Mouse (Mus musculus) midbrain, postnatal 0 days (tissue): ENCODE results near the gene Jpt2. TPM values are rescaled to one million over a fixed set of nuclear protein-coding genes. Genes with fewer than 3 reads are reported as not detected.

ENCODE experiments used
- ATAC-seq: fragments of 200-750 bp; cut with Nextera tagmentation; 2 replicates; pipeline ENCODE4 v1.8.0; 2017; ENCODE audit warnings: moderate number of reproducible peaks, mild to moderate bottlenecking, moderate TSS enrichment, moderate library complexity; ENCODE audit not compliant: low FRiP score
- DNase-seq: peaks from one replicate; pipeline ENCODE4 v3.0.0-alpha.2; 2015; ENCODE audit warnings: low spot score
- H3K27ac ChIP-seq: fragments of 300-500 bp; sonication (generic); 2 replicates; pipeline ENCODE4 v1.5.1; 2014; ENCODE audit warnings: low read depth, mild to moderate bottlenecking, low read length, mixed read lengths
- H3K27me3 ChIP-seq: fragments of 300-500 bp; sonication (generic); 2 replicates; pipeline ENCODE4 v1.6.1; 2014; ENCODE audit warnings: low read length, control low read depth, mixed read lengths; ENCODE audit not compliant: insufficient read depth
- H3K36me3 ChIP-seq: fragments of 300-500 bp; sonication (generic); 2 replicates; pipeline ENCODE4 v1.6.1; 2014; ENCODE audit warnings: low read length, control low read depth, mixed read lengths; ENCODE audit not compliant: insufficient read depth
- H3K4me1 ChIP-seq: fragments of 300-500 bp; sonication (generic); 2 replicates; pipeline ENCODE4 v1.6.1; 2014; ENCODE audit warnings: mild to moderate bottlenecking, control low read depth, antibody characterized with exemption, low read length, mixed read lengths; ENCODE audit not compliant: insufficient read depth
- H3K4me2 ChIP-seq: fragments of 300-500 bp; sonication (generic); 2 replicates; pipeline ENCODE4 v1.6.1; 2014; ENCODE audit warnings: low read depth, mild to moderate bottlenecking, low read length, mixed read lengths; ENCODE audit not compliant: poor library complexity, severe bottlenecking
- H3K4me3 ChIP-seq: fragments of 300-500 bp; sonication (generic); 2 replicates; pipeline ENCODE4 v1.5.1; 2014; ENCODE audit warnings: low read depth, mild to moderate bottlenecking, low read length, moderate library complexity
- H3K9ac ChIP-seq: fragments of 300-500 bp; sonication (generic); replicated peaks from 2 replicates; pipeline ENCODE4 v1.6.1; 2014; ENCODE audit warnings: mild to moderate bottlenecking, low read length, moderate library complexity, mixed read lengths; ENCODE audit not compliant: poor library complexity, severe bottlenecking
- H3K9me3 ChIP-seq: fragments of 300-500 bp; sonication (generic); 2 replicates; pipeline ENCODE4 v1.6.1; 2016; ENCODE audit warnings: low read length, control low read depth
- CTCF ChIP-seq: IDR thresholded peaks from 2 replicates; pipeline ENCODE4 v1.5.1; 2016; ENCODE audit warnings: antibody characterized with exemption, mild to moderate bottlenecking
- WGBS: fragments of 180-500 bp; shearing (Covaris S2); extraction: QIAGEN DNeasy Blood & Tissue Kit; methylation state at CpG from one replicate; pipeline ENCODE4 v1.1.7; 2014; 5-methylcytosine and 5-hydroxymethylcytosine counted together
- polyA plus RNA-seq: library from polyadenylated mRNA; unstranded; fragments of >200 nt; fragmentation: Nextera tagmentation; extraction: Ambion mirVana; gene quantifications from 2 replicates; pipeline ENCODE4 v1.2.1, GENCODE M21; 2015
- total RNA-seq: library from RNA; depleted of rRNA; stranded (reverse); fragments of >200 nt; gene quantifications from 2 replicates; pipeline ENCODE4 v1.2.3, GENCODE M21; 2014

The Jpt2 gene
- total and polyA plus RNA-seq, 2 experiments from 2014 or later = 60.7 to 66.7 TPM

DNA sequence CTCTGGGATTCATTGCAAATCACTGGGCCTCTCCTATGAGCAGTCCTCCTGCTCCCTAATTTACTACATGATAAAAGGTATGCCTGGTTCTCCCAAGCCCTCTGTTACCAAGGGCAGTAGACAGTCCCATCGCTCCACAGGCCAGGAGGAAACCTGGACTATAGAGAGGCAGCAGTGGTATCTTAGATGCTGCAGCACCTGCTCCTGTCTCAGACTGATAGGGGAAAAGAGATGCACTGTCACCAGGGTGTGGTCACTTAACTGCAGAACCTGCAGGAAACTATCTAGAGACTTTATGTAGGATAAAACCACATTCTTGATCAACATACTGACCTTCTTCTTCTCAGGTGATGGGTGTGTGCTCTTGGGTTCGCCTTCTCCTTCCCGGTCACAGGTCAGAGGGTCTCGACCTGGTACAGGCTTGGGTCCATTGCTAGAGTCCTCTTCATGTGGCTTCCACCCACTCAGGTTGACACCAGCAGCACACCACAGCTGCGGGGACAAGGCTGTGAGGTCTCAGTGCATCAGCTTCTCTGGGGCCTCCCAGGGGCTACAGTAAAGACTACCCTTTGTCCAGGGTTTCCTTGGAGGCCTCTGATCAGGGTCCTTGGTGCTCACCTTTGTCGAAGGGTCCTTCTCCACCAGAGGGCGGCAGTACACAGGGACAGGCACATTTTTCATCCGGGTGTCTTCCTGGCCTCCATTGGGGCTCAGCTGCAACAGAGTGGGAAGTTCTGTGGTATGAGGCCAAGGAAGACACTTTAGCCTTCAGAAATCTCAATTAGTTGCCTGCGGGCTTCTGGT lies 57.6 kb downstream of the Jpt2 start:
- DNase-seq = no peak
- H3K27ac ChIP-seq = no peak overlapping the region
- peak; percentile 54 for TF ChIP-seq CTCF
- no peak for ATAC-seq
- no peaks in the 10 kb centered on the region for H3K27me3 ChIP-seq
- H3K9me3 ChIP-seq = no peaks in the 10 kb centered on the region
- H3K4me1 ChIP-seq = no peaks in the 10 kb centered on the region
- H3K4me3 ChIP-seq = no peak overlapping the region
- 68% methylated on average over 9 of the region's 9 CpGs for WGBS
- peaks cover 97% of the 10 kb centered on the region for H3K36me3 ChIP-seq
- H3K4me2 ChIP-seq = no peak overlapping the region
- H3K9ac ChIP-seq = no peak overlapping the region

DNA sequence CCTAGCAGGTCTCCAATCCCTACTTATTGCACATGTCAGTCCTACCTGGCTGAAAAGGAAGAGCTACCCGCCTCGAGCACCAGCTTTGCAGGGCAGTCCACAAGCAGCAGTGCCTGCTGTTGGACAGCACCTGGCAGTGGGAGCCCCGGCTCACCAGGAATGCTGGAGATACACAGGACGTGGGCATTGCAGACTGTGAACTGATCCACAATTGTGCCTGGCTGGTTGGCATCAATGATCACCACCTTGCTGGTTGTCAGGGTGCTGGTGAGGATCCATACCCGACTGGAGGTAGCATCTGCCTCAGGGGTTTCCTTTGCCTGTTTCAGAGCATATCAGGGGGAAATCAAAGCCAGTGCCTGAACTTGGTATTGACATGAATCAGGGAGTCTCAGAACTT lies 58.4 kb downstream of the Jpt2 start:
- no peak overlapping the region for H3K4me3 ChIP-seq
- H3K27me3 ChIP-seq = no peaks in the 10 kb centered on the region
- no peak for TF ChIP-seq CTCF
- DNase-seq (no peak), ATAC-seq (no peak)
- H3K4me1 ChIP-seq = peaks cover 7% of the 10 kb centered on the region
- H3K9me3 ChIP-seq = no peaks in the 10 kb centered on the region
- H3K36me3 ChIP-seq = peaks cover 89% of the 10 kb centered on the region
- no peak overlapping the region for H3K27ac ChIP-seq
- WGBS = 94% methylated on average over 5 of the region's 5 CpGs
- H3K4me2 ChIP-seq = no peak overlapping the region
- no peak overlapping the region for H3K9ac ChIP-seq

- ATAC-seq = no peak
These were observed 60.5 kb downstream of the Jpt2 start for GRCm38 (mm10) chr17:24900014-24900413.

GRCm38 (mm10) chr17:24899153-24899552 lies 61.3 kb downstream of the Jpt2 start:
- Histone ChIP-seq H3K4me2 (no peak overlapping the region), H3K4me1 (peaks cover 14% of the 10 kb centered on the region), H3K9ac (no peak overlapping the region), H3K27me3 (no peaks in the 10 kb centered on the region), H3K4me3 (no peak overlapping the region), H3K27ac (no peak overlapping the region), H3K36me3 (peaks cover 60% of the 10 kb centered on the region), H3K9me3 (no peaks in the 10 kb centered on the region)
- no peak for ATAC-seq
- 79% methylated on average over 5 of the region's 5 CpGs for WGBS
- DNase-seq = no peak
- TF ChIP-seq CTCF = no peak

More at GRCm38 (mm10) chr17:24900014-24900413, 60.5 kb downstream of the Jpt2 start:
- Histone ChIP-seq H3K27me3 (no peaks in the 10 kb centered on the region), H3K4me1 (peaks cover 14% of the 10 kb centered on the region), H3K9me3 (no peaks in the 10 kb centered on the region), H3K9ac (no peak overlapping the region), H3K36me3 (peaks cover 68% of the 10 kb centered on the region), H3K4me3 (no peak overlapping the region), H3K4me2 (no peak overlapping the region), H3K27ac (no peak overlapping the region)
- DNase-seq = no peak
- 94% methylated on average over 6 of the region's 6 CpGs for WGBS
- TF ChIP-seq CTCF = no peak

DNA sequence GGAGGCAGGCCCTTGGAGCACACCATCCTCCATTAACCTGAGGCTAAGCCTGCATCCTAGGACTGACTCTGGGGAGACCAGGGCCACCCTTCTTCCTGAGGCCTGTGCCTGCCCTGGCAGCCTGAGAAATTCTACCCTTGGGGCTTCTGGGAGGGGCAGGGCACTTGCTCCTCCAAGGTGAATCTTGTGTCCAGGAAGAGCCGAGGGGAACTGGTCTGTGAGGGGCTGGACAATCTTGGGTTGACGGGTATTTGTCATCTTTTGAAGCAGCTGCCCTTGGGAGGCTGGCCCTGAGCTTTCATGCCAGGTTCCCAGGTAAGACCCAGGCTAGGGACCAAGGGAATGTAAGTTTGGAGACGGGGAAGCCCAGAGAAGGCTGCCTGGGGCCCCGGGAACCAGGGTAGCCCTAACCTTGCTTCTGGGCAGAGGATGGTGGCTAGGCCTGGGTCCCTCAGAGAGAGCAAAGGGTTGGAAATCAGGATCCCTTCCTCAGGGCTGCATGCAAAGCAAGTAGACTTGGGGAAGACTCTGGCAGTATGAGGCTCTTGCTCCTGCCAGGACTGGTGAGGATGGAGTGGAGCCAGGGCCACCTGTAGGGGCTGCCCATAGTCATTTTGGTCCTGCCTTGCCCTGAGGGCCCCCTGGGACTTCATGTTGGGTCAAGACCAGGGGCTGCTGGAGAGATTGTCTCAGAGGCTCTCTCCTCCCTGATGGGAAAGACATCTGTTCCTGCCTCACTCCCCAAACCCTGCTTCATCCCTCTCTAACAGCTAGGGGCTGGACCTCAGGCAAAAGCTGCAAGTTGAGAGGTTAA lies 62.2 kb downstream of the Jpt2 start:
- H3K4me2 ChIP-seq = no peak overlapping the region
- WGBS = 82% methylated on average over 4 of the region's 4 CpGs
- no peaks in the 10 kb centered on the region for H3K27me3 ChIP-seq
- DNase-seq = no peak
- H3K9me3 ChIP-seq = no peaks in the 10 kb centered on the region
- H3K27ac ChIP-seq = no peak overlapping the region
- H3K9ac ChIP-seq = peak overlapping the region; percentile 93
- no peak overlapping the region for H3K4me3 ChIP-seq
- H3K4me1 ChIP-seq = peaks cover 14% of the 10 kb centered on the region
- H3K36me3 ChIP-seq = peaks cover 54% of the 10 kb centered on the region
- ATAC-seq = no peak
- TF ChIP-seq CTCF = no peak

DNA sequence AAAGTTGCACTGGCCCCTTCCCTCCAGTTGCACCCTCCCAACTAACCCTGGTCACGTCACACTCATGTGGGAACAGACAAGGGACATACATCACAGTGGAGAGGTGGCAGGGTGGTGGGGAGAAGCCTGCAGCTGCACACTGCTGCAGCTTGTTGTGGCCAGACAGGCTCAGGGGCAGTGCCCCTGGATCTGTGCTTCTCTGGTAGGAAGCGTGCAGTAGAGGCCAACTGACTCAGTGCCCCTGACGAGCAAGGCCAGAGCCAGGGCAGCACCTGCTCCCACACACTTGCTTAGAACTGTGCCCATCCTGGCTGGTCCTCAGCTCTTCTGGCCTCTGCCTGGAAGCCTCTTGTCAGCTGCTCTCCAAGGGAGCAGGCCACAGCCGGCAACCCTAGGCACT lies 62.9 kb downstream of the Jpt2 start:
- H3K27ac ChIP-seq = 0 out of 2 replicates have a peak overlapping the region, but pooled peaks have one; percentile 91
- H3K9me3 ChIP-seq = no peaks in the 10 kb centered on the region
- no peak for TF ChIP-seq CTCF
- DNase-seq (no peak), ATAC-seq (no peak)
- H3K36me3 ChIP-seq = peaks cover 54% of the 10 kb centered on the region
- no peaks in the 10 kb centered on the region for H3K27me3 ChIP-seq
- 79% methylated on average over 4 of the region's 4 CpGs for WGBS
- H3K4me3 ChIP-seq = peak overlapping the region; percentile 87
- peaks cover 14% of the 10 kb centered on the region for H3K4me1 ChIP-seq
- peak overlapping the region; percentile 98 for H3K4me2 ChIP-seq
- H3K9ac ChIP-seq = peak overlapping the region; percentile 93
